Mouse (Mus musculus) ES-Bruce4 (cell line): ENCODE measurements around the gene Fkbp11. TPM values are rescaled to one million over a fixed set of nuclear protein-coding genes. Genes with fewer than 3 reads are reported as not detected.
A peak's percentile ranks its signal among the peaks of the same experiment; 100 is the strongest.

Experiments used
- H3K27ac ChIP-seq: 2 replicates; pipeline ENCODE4 v1.5.1; 2012; ENCODE audit warnings: low read length, inconsistent platforms; ENCODE audit not compliant: insufficient read depth
- H3K27me3 ChIP-seq: 2 replicates; pipeline ENCODE4 v1.6.1; 2012; ENCODE audit warnings: mild to moderate bottlenecking, low read length, inconsistent platforms; ENCODE audit not compliant: control insufficient read depth, poor library complexity, insufficient read depth, severe bottlenecking
- H3K36me3 ChIP-seq: 2 replicates; pipeline ENCODE4 v1.6.1; 2012; ENCODE audit warnings: inconsistent platforms, mild to moderate bottlenecking, low read length, moderate library complexity; ENCODE audit not compliant: control insufficient read depth, poor library complexity, insufficient read depth, severe bottlenecking
- H3K4me1 ChIP-seq: one replicate; pipeline ENCODE4 v1.8.1; 2011; ENCODE audit warnings: low read length; ENCODE audit not compliant: control insufficient read depth, insufficient read depth
- H3K4me3 ChIP-seq: 2 replicates; pipeline ENCODE4 v1.5.1; 2011; ENCODE audit warnings: low read depth, mild to moderate bottlenecking, low read length
- H3K9ac ChIP-seq: 2 replicates; pipeline ENCODE4 v1.6.1; 2012; ENCODE audit warnings: low read depth, mild to moderate bottlenecking, inconsistent platforms; ENCODE audit not compliant: poor library complexity, severe bottlenecking
- H3K9me3 ChIP-seq: replicated peaks from 2 replicates; pipeline ENCODE4 v1.6.1; 2012; ENCODE audit warnings: mild to moderate bottlenecking, low read length, inconsistent platforms; ENCODE audit not compliant: control insufficient read depth, poor library complexity, insufficient read depth, severe bottlenecking
- CTCF ChIP-seq: IDR thresholded peaks from one replicate; pipeline ENCODE4 v1.8.1; 2011; ENCODE audit warnings: low read depth, low read length
- EP300 ChIP-seq: IDR thresholded peaks from 2 replicates; pipeline ENCODE4 v1.6.1; 2011; ENCODE audit warnings: low read depth, low read length; ENCODE audit not compliant: insufficient read depth
- POLR2A ChIP-seq: IDR thresholded peaks from one replicate; pipeline ENCODE4 v1.8.1; 2011; ENCODE audit warnings: low read length; ENCODE audit not compliant: insufficient read depth
- polyA plus RNA-seq: library from polyadenylated mRNA; stranded (reverse); fragments of >200 nt; gene quantifications from 2 replicates; pipeline ENCODE4 v1.2.4, GENCODE M21; 2011; ENCODE audit warnings: low read depth; ENCODE audit not compliant: missing spikeins, insufficient read depth, insufficient read length

Gene Fkbp11
- polyA plus RNA-seq, 1 experiment = 30.0 TPM

DNA sequence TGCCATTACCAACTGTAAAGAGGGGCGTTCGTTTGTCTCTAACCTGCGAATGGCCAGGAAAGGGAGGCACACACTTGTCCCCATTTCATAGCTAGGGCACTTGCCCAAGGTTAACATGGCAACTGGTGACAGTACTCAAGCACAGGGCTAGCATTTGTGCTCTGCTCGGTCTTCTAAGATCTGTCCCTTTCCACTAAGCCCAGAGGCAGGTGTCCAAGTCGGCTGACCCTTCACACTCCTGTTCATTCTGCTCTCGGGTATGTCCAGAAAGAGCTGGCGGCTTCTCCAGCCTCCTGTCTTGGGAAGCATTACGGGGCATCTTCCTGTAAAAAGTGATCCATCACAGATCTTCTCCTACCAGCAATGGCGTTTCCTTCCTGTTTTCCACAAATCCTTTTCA is 368 bp upstream of the Fkbp11 start:
- no peaks in the 10 kb centered on the region for H3K27me3 ChIP-seq
- no peaks in the 10 kb centered on the region for H3K36me3 ChIP-seq
- H3K4me1 ChIP-seq = peaks cover 1% of the 10 kb centered on the region
- H3K9ac ChIP-seq = no peak overlapping the region
- H3K9me3 ChIP-seq = no peaks in the 10 kb centered on the region
- H3K4me3 ChIP-seq = peak overlapping the region; percentile 28
- no peak for TF ChIP-seq CTCF
- TF ChIP-seq POLR2A = no peak
- TF ChIP-seq EP300 = no peak
- H3K27ac ChIP-seq = no peak overlapping the region

DNA sequence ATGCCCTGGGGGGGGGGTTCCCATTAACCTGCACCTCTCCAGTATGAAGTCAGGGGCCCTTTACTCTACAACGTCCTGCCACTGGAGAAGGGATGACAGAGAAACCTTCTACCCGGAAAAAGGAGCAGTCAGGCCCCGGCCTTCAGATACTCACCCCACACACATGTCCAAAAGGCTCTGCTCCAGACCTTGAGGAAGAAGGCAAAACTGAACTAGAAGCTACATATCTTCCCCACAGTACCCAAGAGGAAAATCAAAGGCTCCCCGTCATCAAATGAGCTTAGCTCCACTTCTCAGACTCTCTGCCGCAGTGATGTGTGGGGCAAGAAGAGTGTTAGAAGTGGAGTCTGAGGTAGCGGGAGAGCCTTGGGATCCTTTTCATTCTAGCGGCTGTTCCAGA is 1.3 kb downstream of the Fkbp11 start:
- H3K27ac ChIP-seq = no peak overlapping the region
- no peaks in the 10 kb centered on the region for H3K36me3 ChIP-seq
- TF ChIP-seq EP300 (no peak), CTCF (no peak), POLR2A (no peak)
- H3K4me1 ChIP-seq = peaks cover 1% of the 10 kb centered on the region
- H3K27me3 ChIP-seq = no peaks in the 10 kb centered on the region
- H3K9ac ChIP-seq = peak overlapping the region; percentile 60
- peak overlapping the region; percentile 80 for H3K4me3 ChIP-seq
- no peaks in the 10 kb centered on the region for H3K9me3 ChIP-seq

DNA sequence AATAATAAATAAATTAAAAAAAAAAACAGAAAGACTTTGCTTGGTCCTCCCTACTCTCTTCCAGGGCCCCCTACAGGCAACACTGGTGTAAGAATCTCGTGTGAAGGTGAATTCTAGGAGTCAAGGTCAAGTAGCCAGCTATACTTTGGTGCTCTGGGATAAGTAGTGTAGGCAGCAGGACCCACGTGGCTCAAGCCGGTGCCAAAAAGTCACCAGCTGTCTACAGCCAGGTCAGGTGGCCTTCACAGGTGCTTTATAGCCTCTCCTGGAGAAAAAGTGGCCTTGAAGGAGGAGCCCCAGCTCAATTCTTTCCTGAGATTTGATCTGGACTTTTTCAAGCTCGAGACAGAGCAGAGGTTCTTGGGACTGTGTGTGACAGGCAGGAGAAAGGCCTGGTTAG is 1.9 kb downstream of the Fkbp11 start:
- Histone ChIP-seq H3K27me3 (no peaks in the 10 kb centered on the region), H3K9me3 (no peaks in the 10 kb centered on the region), H3K9ac (no peak overlapping the region), H3K4me1 (peaks cover 1% of the 10 kb centered on the region), H3K27ac (no peak overlapping the region), H3K36me3 (no peaks in the 10 kb centered on the region), H3K4me3 (no peak overlapping the region)
- no peak for TF ChIP-seq CTCF
- no peak for TF ChIP-seq EP300
- TF ChIP-seq POLR2A = no peak

DNA sequence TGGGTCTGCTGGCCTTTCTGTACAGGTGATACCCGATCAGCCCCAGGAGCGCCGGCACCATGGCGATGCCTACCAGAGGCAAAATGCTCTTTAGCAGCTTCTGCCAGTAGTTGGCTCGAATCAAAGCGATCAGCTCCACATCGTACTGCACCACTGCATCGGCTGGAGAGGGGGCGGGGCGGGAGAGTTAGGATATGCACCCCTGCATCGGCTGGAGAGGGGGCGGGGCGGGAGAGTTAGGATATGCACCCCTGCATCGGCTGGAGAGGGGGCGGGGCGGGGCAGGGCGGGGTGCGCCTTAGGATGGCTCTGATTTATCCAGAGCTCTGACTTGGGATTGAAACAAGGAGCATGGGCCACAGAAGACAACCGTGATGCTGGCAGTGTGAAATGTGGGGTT is 3.6 kb downstream of the Fkbp11 start:
- H3K4me3 ChIP-seq = no peak overlapping the region
- peaks cover 1% of the 10 kb centered on the region for H3K4me1 ChIP-seq
- no peaks in the 10 kb centered on the region for H3K36me3 ChIP-seq
- TF ChIP-seq CTCF (no peak), POLR2A (no peak), EP300 (no peak)
- H3K27me3 ChIP-seq = no peaks in the 10 kb centered on the region
- H3K27ac ChIP-seq = no peak overlapping the region
- H3K9ac ChIP-seq = no peak overlapping the region
- H3K9me3 ChIP-seq = no peaks in the 10 kb centered on the region

DNA sequence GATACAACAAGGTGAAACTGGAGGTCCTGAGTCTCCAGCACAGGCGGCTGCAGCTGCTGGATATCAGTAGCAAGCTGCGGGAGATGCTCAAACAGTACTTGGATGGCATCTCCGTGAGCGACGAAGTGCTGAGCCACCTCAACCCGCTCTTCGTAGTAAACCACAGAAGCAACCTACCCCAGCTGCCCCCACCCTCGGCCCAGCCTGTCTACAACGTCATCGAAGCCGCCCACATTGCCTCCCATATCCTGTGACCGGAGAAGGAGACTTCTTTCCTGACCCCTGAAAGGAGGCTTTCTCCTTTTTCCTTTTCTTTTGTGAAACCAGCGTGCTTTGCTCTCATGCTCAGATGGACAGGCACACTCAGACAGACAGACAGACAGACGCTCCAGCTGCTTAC is 5.1 kb downstream of the Fkbp11 start:
- Histone ChIP-seq H3K36me3 (no peaks in the 10 kb centered on the region), H3K9me3 (no peaks in the 10 kb centered on the region), H3K27me3 (no peaks in the 10 kb centered on the region), H3K4me3 (no peak overlapping the region), H3K4me1 (peaks cover 1% of the 10 kb centered on the region), H3K9ac (no peak overlapping the region), H3K27ac (no peak overlapping the region)
- TF ChIP-seq EP300 (no peak), POLR2A (no peak), CTCF (no peak)

DNA sequence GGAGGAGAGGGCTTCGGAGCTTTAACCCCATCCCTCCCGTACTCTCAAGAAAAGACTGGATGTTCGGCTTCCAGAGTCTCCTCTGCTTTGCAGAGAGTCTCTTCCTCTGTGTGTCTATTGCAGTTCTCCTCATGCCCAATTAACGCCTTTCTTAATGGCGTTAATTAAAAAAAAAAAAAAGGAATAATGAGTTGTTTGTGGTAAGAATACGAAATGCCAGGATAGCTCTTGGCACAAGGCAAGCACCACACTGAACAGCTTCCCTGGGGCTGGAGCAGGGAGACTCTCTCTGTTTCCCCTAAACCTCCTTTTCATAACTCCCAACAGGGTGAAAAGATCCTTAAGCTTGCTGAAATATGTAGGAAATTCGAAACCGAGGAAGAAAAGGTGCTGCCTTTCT is 5.8 kb downstream of the Fkbp11 start:
- TF ChIP-seq CTCF = no peak
- TF ChIP-seq EP300 = no peak
- no peak for TF ChIP-seq POLR2A
- no peak overlapping the region for H3K4me3 ChIP-seq
- H3K27me3 ChIP-seq = no peaks in the 10 kb centered on the region
- no peak overlapping the region for H3K27ac ChIP-seq
- H3K4me1 ChIP-seq = peaks cover 1% of the 10 kb centered on the region
- H3K9ac ChIP-seq = no peak overlapping the region
- H3K9me3 ChIP-seq = no peaks in the 10 kb centered on the region
- no peaks in the 10 kb centered on the region for H3K36me3 ChIP-seq
